Mouse (Mus musculus) c-Kit-positive CD71-negative TER-119-negative erythroid progenitor cells, embryonic 14.5 days (primary cell): ENCODE measurements around the gene 4930447C04Rik.

ENCODE experiments used
- DNase-seq: peaks from one replicate; pipeline ENCODE4 v3.0.0-alpha.2; 2013; ENCODE audit warnings: low read depth

The 4930447C04Rik gene

GRCm38 (mm10) chr12:72940071-72940821, at the start of gene 4930447C04Rik:
TSS of gene 4930447C04Rik (minus strand) at chr12:72940774.
- DNase-seq = no peak

GRCm38 (mm10) chr12:72983071-72983857, 42.7 kb upstream of the 4930447C04Rik start:
- no peak for DNase-seq

- DNase-seq = no peak
Observed at GRCm38 (mm10) chr12:72982616-72983015, 42.0 kb upstream of the 4930447C04Rik start.

GRCm38 (mm10) chr12:72979236-72979635, 38.7 kb upstream of the 4930447C04Rik start:
- DNase-seq = no peak

GRCm38 (mm10) chr12:72977851-72978250, 37.3 kb upstream of the 4930447C04Rik start:
- no peak for DNase-seq

GRCm38 (mm10) chr12:72976718-72977117, 36.1 kb upstream of the 4930447C04Rik start:
- DNase-seq = peak; percentile 56

GRCm38 (mm10) chr12:72976172-72976571, 35.6 kb upstream of the 4930447C04Rik start:
- no peak for DNase-seq

GRCm38 (mm10) chr12:72973161-72973560, 32.6 kb upstream of the 4930447C04Rik start:
- peak; percentile 17 for DNase-seq

GRCm38 (mm10) chr12:72970620-72971019, 30.0 kb upstream of the 4930447C04Rik start:
- DNase-seq = no peak

- no peak for DNase-seq
Observed at GRCm38 (mm10) chr12:72967541-72967940, 27.0 kb upstream of the 4930447C04Rik start.

GRCm38 (mm10) chr12:72962761-72963160, 22.2 kb upstream of the 4930447C04Rik start:
- DNase-seq = no peak

- DNase-seq = no peak
Observed at GRCm38 (mm10) chr12:72958446-72958845, 17.9 kb upstream of the 4930447C04Rik start.

GRCm38 (mm10) chr12:72957829-72958424, 17.4 kb upstream of the 4930447C04Rik start:
- DNase-seq = no peak

- no peak for DNase-seq
Observed at GRCm38 (mm10) chr12:72954906-72955305, 14.3 kb upstream of the 4930447C04Rik start.

- DNase-seq = no peak
Observed at GRCm38 (mm10) chr12:72953858-72954257, 13.3 kb upstream of the 4930447C04Rik start.

- no peak for DNase-seq
Observed at GRCm38 (mm10) chr12:72953089-72953488, 12.5 kb upstream of the 4930447C04Rik start.

GRCm38 (mm10) chr12:72947335-72947734, 6.8 kb upstream of the 4930447C04Rik start:
- DNase-seq = no peak

GRCm38 (mm10) chr12:72946805-72947204, 6.2 kb upstream of the 4930447C04Rik start:
- no peak for DNase-seq

- no peak for DNase-seq
Observed at GRCm38 (mm10) chr12:72946064-72946395, 5.5 kb upstream of the 4930447C04Rik start.

- DNase-seq = no peak
Observed at GRCm38 (mm10) chr12:72945301-72946063, 4.9 kb upstream of the 4930447C04Rik start.

GRCm38 (mm10) chr12:72944411-72945225, 4.0 kb upstream of the 4930447C04Rik start:
- no peak for DNase-seq
